In the genomic region with DNA sequence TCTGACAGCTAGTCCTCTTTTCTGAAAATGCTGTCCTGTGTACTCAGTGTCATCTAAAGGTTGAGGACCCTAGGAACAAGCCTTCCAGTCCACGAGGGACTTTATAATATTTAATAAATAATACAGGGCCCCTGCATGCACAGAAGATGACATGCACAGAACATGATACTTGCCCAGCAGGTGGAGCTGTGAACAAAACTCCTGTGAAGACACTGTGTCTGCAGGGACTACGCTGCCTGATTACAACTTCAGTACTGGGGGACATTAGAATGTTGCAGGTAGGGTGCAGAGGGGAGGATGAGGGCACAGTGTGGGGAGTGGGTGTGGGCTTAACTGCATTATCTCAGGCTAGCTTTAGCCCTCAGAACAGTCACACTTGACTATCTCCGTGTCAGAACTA, we compare ENCODE assay signal across 9 mouse cellular contexts. TPM values are rescaled to one million over a fixed set of nuclear protein-coding genes. Genes with fewer than 3 reads are reported as not detected.
DNase-seq lines count a peak whose midpoint lies in the region; ATAC-seq lines count a peak whose summit lies in the region.
"Had no signal": no experiment of that assay in that cellular context is flagged by ENCODE, and none has a peak within 500 bp of the region (broad histone marks: within the 10 kb centered on the region; RNA-seq: fewer than 3 reads in every experiment).

No protein-coding gene starts in this region.

- H3K9ac ChIP-seq in midbrain, embryonic 14.5 days (replicated peaks; ENCODE audit: low read length) = no peak overlapping the region
- H3K9ac ChIP-seq: liver, embryonic 13.5 days had no signal

- H3K27me3 ChIP-seq in midbrain, embryonic 14.5 days (ENCODE audit: control insufficient read depth, insufficient read depth, low read length) = no peaks in the 10 kb centered on the region
- H3K27me3 ChIP-seq: liver, embryonic 13.5 days had no signal

- no peaks in the 10 kb centered on the region for H3K4me1 ChIP-seq in midbrain, embryonic 14.5 days (ENCODE audit: control insufficient read depth, insufficient read depth, low read length)
- H3K4me1 ChIP-seq: liver, embryonic 13.5 days had no signal

- H3K36me3 ChIP-seq in midbrain, embryonic 14.5 days (ENCODE audit: control insufficient read depth, insufficient read depth, low read length) = no peaks in the 10 kb centered on the region
- H3K36me3 ChIP-seq: liver, embryonic 13.5 days had no signal

- intact Hi-C loops in left cerebral cortex, postnatal 4 days (cut with DNase I) = loop anchor here (10.0 kb wide), 1 partner anchor 359 kb away; no protein-coding TSS in a partner anchor

- 47% methylated on average over 3 of the region's 3 CpGs for WGBS in midbrain, embryonic 14.5 days

- H3K4me3 ChIP-seq in midbrain, embryonic 14.5 days (replicated peaks; ENCODE audit: low read depth, low read length) = no peak overlapping the region
- H3K4me3 ChIP-seq: liver, embryonic 13.5 days had no signal

- peak; percentile 7 to 49 for DNase-seq in heart, adult 9 months (ENCODE audit: low spot score in 2 of 2)
- DNase-seq in heart, adult 11 months = no peak
- peak; percentile 26 for DNase-seq in cerebellum, adult 9-10 months
- DNase-seq in frontal cortex, postnatal 36 days (ENCODE audit: low spot score in 2 of 2) = peak; percentile 65 to 76
- peak; percentile 9 to 59 for DNase-seq in kidney, adult 8-10 months
- peak; percentile 66 for DNase-seq in left cerebral cortex, postnatal 4 days
- peak; percentile 81 for DNase-seq in midbrain, embryonic 14.5 days
- peak; percentile 16 to 66 for DNase-seq in spleen, postnatal 4 days (ENCODE audit: low spot score in 2 of 2)
- DNase-seq: liver, embryonic 13.5 days had no signal

- peak; percentile 37 for ATAC-seq in midbrain, embryonic 14.5 days (ENCODE audit: low FRiP score, low TSS enrichment)

- H3K9me3 ChIP-seq in midbrain, embryonic 14.5 days (ENCODE audit: control insufficient read depth, low read length) = no peaks in the 10 kb centered on the region
- H3K9me3 ChIP-seq: liver, embryonic 13.5 days had no signal

- no peak overlapping the region for H3K4me2 ChIP-seq in midbrain, embryonic 14.5 days (ENCODE audit: low read length)
- H3K4me2 ChIP-seq: liver, embryonic 13.5 days had no signal

- no peak overlapping the region for H3K27ac ChIP-seq in midbrain, embryonic 14.5 days (replicated peaks; ENCODE audit: low read depth, low read length)
- H3K27ac ChIP-seq: liver, embryonic 13.5 days had no signal

RNA-seq across cellular contexts. Expression of a gene that starts 28.4 kb away (rescaled TPM):
- under 1 TPM; 0.42 to 0.72 TPM for total RNA-seq in left cerebral cortex, postnatal 4 days (2021)
- polyA plus RNA-seq in midbrain, embryonic 14.5 days (2014; fragmentation: Nextera tagmentation; extraction: Ambion mirVana) = 0.18 and 0.28 TPM in 2 replicates
